Mouse (Mus musculus) heart, postnatal 0 days (tissue): Measurements from ENCODE around the gene Fndc4. TPM values are rescaled to one million over a fixed set of nuclear protein-coding genes. Genes with fewer than 3 reads are reported as not detected.

Experiments
- ATAC-seq: fragments of 200-750 bp; cut with Nextera tagmentation; 2 replicates; pipeline ENCODE4 v1.8.0; 2017; ENCODE audit warnings: low read depth, moderate number of reproducible peaks, moderate library complexity; ENCODE audit not compliant: insufficient read depth
- DNase-seq: peaks from one replicate; pipeline ENCODE4 v3.0.0-alpha.2; 2016; ENCODE audit warnings: low spot score
- H3K27ac ChIP-seq: fragments of 300-500 bp; sonication (generic); 2 replicates; pipeline ENCODE4 v1.5.1; 2014; ENCODE audit warnings: low read depth, mild to moderate bottlenecking
- H3K27me3 ChIP-seq: fragments of 300-500 bp; sonication (generic); 2 replicates; pipeline ENCODE4 v1.6.1; 2014; ENCODE audit warnings: low read length, mixed read lengths; ENCODE audit not compliant: control insufficient read depth, insufficient read depth
- H3K36me3 ChIP-seq: fragments of 300-500 bp; sonication (generic); replicated peaks from 2 replicates; pipeline ENCODE4 v1.6.1; 2014; ENCODE audit warnings: low read length, mixed read lengths; ENCODE audit not compliant: control insufficient read depth, insufficient read depth
- H3K4me1 ChIP-seq: fragments of 300-500 bp; sonication (generic); 2 replicates; pipeline ENCODE4 v1.6.1; 2014; ENCODE audit warnings: antibody characterized with exemption; ENCODE audit not compliant: control insufficient read depth, insufficient read depth
- H3K4me2 ChIP-seq: fragments of 300-500 bp; sonication (generic); 2 replicates; pipeline ENCODE4 v1.6.1; 2014; ENCODE audit warnings: low read depth, mild to moderate bottlenecking, low read length, moderate library complexity
- H3K4me3 ChIP-seq: fragments of 300-500 bp; sonication (generic); 2 replicates; pipeline ENCODE4 v1.5.1; 2014; ENCODE audit warnings: low read depth, low read length
- H3K9ac ChIP-seq: fragments of 300-500 bp; sonication (generic); replicated peaks from 2 replicates; pipeline ENCODE4 v1.6.1; 2014; ENCODE audit warnings: low read depth, low read length, mixed read lengths
- H3K9me3 ChIP-seq: fragments of 300-500 bp; sonication (generic); replicated peaks from 2 replicates; pipeline ENCODE4 v1.6.1; 2016; ENCODE audit warnings: low read length; ENCODE audit not compliant: control insufficient read depth
- CTCF ChIP-seq: IDR thresholded peaks from 2 replicates; pipeline ENCODE4 v1.5.1; 2016; ENCODE audit warnings: antibody characterized with exemption, control low read depth, low read depth
- EP300 ChIP-seq: IDR thresholded peaks from 2 replicates; pipeline ENCODE4 v1.6.1; 2016; ENCODE audit warnings: antibody characterized with exemption, low read depth
- WGBS: fragments of 180-500 bp; shearing (Covaris S2); extraction: QIAGEN DNeasy Blood & Tissue Kit; methylation state at CpG from one replicate; pipeline ENCODE4 v1.1.7; 2014; 5-methylcytosine and 5-hydroxymethylcytosine counted together
- polyA plus RNA-seq: library from polyadenylated mRNA; unstranded; fragments of >200 nt; fragmentation: Nextera tagmentation; extraction: Ambion mirVana; gene quantifications from 2 replicates; pipeline ENCODE4 v1.2.1, GENCODE M21; 2015
- total RNA-seq: library from RNA; depleted of rRNA; stranded (reverse); fragments of >200 nt; gene quantifications from 2 replicates; pipeline ENCODE4 v1.2.3, GENCODE M21; 2014; ENCODE audit warnings: low replicate concordance

The Fndc4 gene
- total and polyA plus RNA-seq, 2 experiments from 2014 or later, result 5.4 to 21.2 TPM

DNA sequence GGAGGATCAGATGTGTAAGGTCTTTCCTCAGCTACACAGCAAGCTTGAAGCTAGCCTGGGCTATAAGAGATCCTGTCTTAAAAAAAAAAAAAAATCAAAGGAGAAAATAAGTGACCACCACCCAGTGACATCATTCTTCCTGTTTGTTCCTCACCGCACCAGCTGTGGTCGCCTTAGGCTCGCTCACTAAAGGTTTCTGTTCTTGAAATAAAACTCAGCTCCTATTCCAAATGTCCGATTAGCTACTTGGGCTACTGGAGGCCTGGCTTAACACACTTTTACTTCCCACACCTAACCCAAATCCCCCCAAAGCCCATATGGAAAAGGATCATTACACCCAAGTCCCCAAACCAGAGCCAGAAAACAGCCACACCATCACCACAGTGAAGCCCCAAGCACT is 7.7 kb downstream of the Fndc4 start:
- TF ChIP-seq EP300 (no peak), CTCF (no peak)
- Histone ChIP-seq H3K4me1 (peaks cover 5% of the 10 kb centered on the region; the same call in 1 of the 2 replicates), H3K9ac (no peak overlapping the region), H3K4me2 (no peak overlapping the region), H3K27me3 (no peaks in the 10 kb centered on the region), H3K9me3 (no peaks in the 10 kb centered on the region), H3K27ac (no peak overlapping the region), H3K4me3 (no peak overlapping the region), H3K36me3 (peaks cover 38% of the 10 kb centered on the region)
- DNase-seq, result no peak
- 63% methylated on average over 4 of the region's 4 CpGs for WGBS
- ATAC-seq, result no peak

DNA sequence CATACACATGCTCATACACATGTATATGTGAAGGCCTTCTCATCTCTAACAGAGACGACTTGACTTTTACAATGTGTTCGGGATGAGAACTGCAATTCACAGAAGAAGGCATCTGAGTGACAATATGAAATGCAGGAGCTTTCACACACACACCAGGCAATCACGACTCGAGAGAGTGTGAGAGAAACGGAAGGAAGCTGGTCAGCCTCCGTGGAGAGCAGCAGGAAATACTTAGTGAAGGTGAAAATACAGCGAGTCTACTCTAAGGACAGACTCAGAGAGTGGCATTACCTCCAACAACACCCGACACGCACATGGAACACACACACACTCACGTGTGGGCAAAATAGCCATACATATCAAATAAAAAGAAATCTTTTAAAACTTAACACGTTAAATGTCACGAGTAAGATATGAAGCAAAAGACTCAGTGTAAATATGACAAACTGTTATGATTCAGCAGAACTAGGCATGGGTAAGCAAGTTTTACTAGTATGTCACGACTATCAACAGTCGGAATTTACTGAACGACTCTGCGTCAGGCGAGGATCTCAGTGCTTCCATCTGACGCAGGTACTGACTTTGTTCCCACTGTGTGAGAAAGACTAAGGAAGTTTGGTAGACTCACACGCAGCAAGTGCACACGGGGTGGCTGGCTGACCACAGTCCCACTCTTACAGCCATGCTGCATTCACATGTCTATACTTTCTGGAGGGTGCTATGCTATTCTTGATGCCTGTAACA is 16.5 kb downstream of the Fndc4 start:
- H3K4me1 ChIP-seq, result no peaks in the 10 kb centered on the region
- TF ChIP-seq EP300 (no peak), CTCF (no peak)
- H3K27me3 ChIP-seq, result no peaks in the 10 kb centered on the region
- 80% methylated on average over 20 of the region's 20 CpGs for WGBS
- DNase-seq (no peak), ATAC-seq (no peak)
- peaks cover 83% of the 10 kb centered on the region for H3K36me3 ChIP-seq
- H3K9me3 ChIP-seq, result no peaks in the 10 kb centered on the region
- H3K27ac ChIP-seq, result no peak overlapping the region
- no peak overlapping the region for H3K4me2 ChIP-seq
- no peak overlapping the region for H3K9ac ChIP-seq
- H3K4me3 ChIP-seq, result no peak overlapping the region

- TF ChIP-seq CTCF, result no peak
- TF ChIP-seq EP300, result no peak
- no peak overlapping the region for H3K9ac ChIP-seq
- WGBS, result 82% methylated on average over 6 of the region's 6 CpGs
- H3K4me3 ChIP-seq, result no peak overlapping the region
- DNase-seq (no peak), ATAC-seq (no peak)
- no peaks in the 10 kb centered on the region for H3K27me3 ChIP-seq
- H3K36me3 ChIP-seq, result peaks cover 70% of the 10 kb centered on the region
- H3K4me2 ChIP-seq, result no peak overlapping the region
- no peaks in the 10 kb centered on the region for H3K9me3 ChIP-seq
- H3K4me1 ChIP-seq, result no peaks in the 10 kb centered on the region
- H3K27ac ChIP-seq, result no peak overlapping the region
Measured at GRCm38 (mm10) chr5:31273018-31273417, 22.9 kb downstream of the Fndc4 start.

DNA sequence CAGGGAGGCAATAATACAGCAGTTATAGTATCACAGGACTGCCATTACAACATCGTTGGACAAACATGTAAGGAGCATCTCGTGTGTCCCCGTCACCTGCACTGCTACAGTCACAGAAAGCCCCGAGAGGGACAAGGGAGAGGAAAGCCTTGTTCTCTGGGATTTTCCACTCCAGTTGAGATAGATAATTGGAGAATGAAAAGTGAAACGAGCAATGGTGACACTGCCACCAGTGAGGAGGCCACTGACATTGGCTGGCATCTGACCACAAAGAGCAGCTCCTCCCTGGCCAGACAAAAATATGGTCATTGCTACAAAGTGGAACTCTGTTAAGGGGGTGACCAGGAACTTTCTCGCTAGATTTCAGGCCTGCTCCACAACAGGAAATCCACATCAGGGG is 28.2 kb downstream of the Fndc4 start:
- 74% methylated on average over 6 of the region's 6 CpGs for WGBS
- Histone ChIP-seq H3K4me3 (no peak overlapping the region), H3K27ac (no peak overlapping the region), H3K27me3 (no peaks in the 10 kb centered on the region), H3K4me2 (no peak overlapping the region), H3K9me3 (no peaks in the 10 kb centered on the region), H3K4me1 (no peaks in the 10 kb centered on the region), H3K36me3 (peaks cover 85% of the 10 kb centered on the region), H3K9ac (no peak overlapping the region)
- no peak for TF ChIP-seq CTCF
- no peak for ATAC-seq
- DNase-seq, result no peak

DNA sequence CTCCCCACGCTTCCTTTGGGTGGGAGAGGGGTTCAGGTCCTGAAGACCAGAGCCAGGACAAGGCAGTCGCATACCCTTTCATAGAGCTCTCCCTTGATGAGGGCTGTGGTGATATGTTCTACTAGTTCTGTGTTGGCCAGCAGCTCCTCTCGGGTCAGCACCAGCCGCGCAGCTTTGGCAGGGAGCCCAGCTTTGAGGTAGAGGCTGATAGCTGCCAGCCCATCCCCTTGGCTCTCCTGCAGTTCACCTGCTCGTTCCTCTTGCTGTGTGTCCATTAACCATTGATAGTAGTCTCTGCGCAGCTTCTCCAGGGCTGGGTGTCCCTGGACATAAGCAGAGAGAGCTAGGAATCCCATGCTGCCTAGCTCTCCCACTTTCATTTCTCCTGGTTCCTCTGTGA is 29.8 kb downstream of the Fndc4 start:
- DNase-seq, result no peak
- Histone ChIP-seq H3K4me1 (no peaks in the 10 kb centered on the region), H3K27ac (no peak overlapping the region), H3K4me2 (no peak overlapping the region), H3K36me3 (peaks cover 91% of the 10 kb centered on the region), H3K9ac (no peak overlapping the region), H3K9me3 (no peaks in the 10 kb centered on the region), H3K4me3 (no peak overlapping the region), H3K27me3 (no peaks in the 10 kb centered on the region)
- TF ChIP-seq EP300 (no peak), CTCF (no peak)
- WGBS, result 47% methylated on average over 7 of the region's 7 CpGs
- ATAC-seq, result no peak

GRCm38 (mm10) chr5:31257616-31258015 is 38.3 kb downstream of the Fndc4 start:
- H3K9me3 ChIP-seq, result no peaks in the 10 kb centered on the region
- H3K4me1 ChIP-seq, result peaks cover 11% of the 10 kb centered on the region; the same call in 1 of the 2 replicates
- WGBS, result 73% methylated on average over 11 of the region's 11 CpGs
- peaks cover 47% of the 10 kb centered on the region for H3K36me3 ChIP-seq
- H3K27me3 ChIP-seq, result no peaks in the 10 kb centered on the region
- TF ChIP-seq CTCF, result no peak
- TF ChIP-seq EP300, result no peak
- ATAC-seq, result no peak
- DNase-seq, result no peak
- no peak overlapping the region for H3K4me2 ChIP-seq
- no peak overlapping the region for H3K4me3 ChIP-seq
- H3K9ac ChIP-seq, result no peak overlapping the region
- H3K27ac ChIP-seq, result no peak overlapping the region
